Mouse (Mus musculus): ENCODE results near the gene Yars. TPM values are rescaled to one million over a fixed set of nuclear protein-coding genes. Genes with fewer than 3 reads are reported as not detected.
A peak's percentile ranks its signal among the peaks of the same experiment; 100 is the strongest.

The Yars gene
- polyA plus RNA-seq, 2 experiments, result 28.7 to 53.2 TPM

GRCm38 (mm10) chr4:129188803-129189541 is 588 bp upstream of the Yars start:
- H3K4me2 ChIP-seq (ENCODE audit: low read depth), result peak overlapping the region; percentile 84
- peak; percentile 50 for ATAC-seq (ENCODE audit: insufficient read depth)
- peak overlapping the region; percentile 74 to 94 for H3K4me3 ChIP-seq (ENCODE audit: insufficient read depth in 1 of 2, low read depth in 2 of 2, low read length in 2 of 2)
- no peak for TF ChIP-seq EP300 (IDR thresholded peaks at IDR 0.05; ENCODE audit: low read depth)
- 0 out of 2 replicates have a peak, but pooled peaks have one; percentile 7 for TF ChIP-seq CTCF (IDR thresholded peaks at IDR 0.05; ENCODE audit: low read depth)
- peak overlapping the region; percentile 76 for H3K9ac ChIP-seq (replicated peaks)
- WGBS (ENCODE audit: insufficient replicate concordance), result under 1% methylated on average over 63 of the region's 74 CpGs
- H3K9me3 ChIP-seq (ENCODE audit: control insufficient read depth, low read length), result no peaks in the 10 kb centered on the region
- no peaks in the 10 kb centered on the region for H3K27me3 ChIP-seq (ENCODE audit: control insufficient read depth, insufficient read depth, low read length)
- peak overlapping the region; percentile 50 for H3K27ac ChIP-seq
- H3K4me1 ChIP-seq (replicated peaks; ENCODE audit: control insufficient read depth in 2 of 2, insufficient read depth in 2 of 2, low read length in 1 of 2), result peaks cover 16 to 21% of the 10 kb centered on the region in 2 experiments
- DNase-seq (ENCODE audit: low read depth in 3 of 3, low spot score in 3 of 3), result peak in 2 of 3 experiments; percentile 32 to 46
- peaks cover 7% of the 10 kb centered on the region for H3K36me3 ChIP-seq (replicated peaks; ENCODE audit: control insufficient read depth, insufficient read depth, low read depth)

GRCm38 (mm10) chr4:129190538-129190937 is 978 bp downstream of the Yars start:
- DNase-seq (ENCODE audit: low read depth in 3 of 3, low spot score in 3 of 3) (no peak), ATAC-seq (ENCODE audit: insufficient read depth) (no peak)
- Histone ChIP-seq H3K4me1 (replicated peaks; ENCODE audit: control insufficient read depth in 2 of 2, insufficient read depth in 2 of 2, low read length in 1 of 2) (peaks cover 16 to 23% of the 10 kb centered on the region in 2 experiments), H3K9me3 (ENCODE audit: control insufficient read depth, low read length) (no peaks in the 10 kb centered on the region), H3K36me3 (replicated peaks; ENCODE audit: control insufficient read depth, insufficient read depth, low read depth) (peaks cover 15% of the 10 kb centered on the region), H3K4me2 (ENCODE audit: low read depth) (peak overlapping the region; percentile 84), H3K27ac (peak overlapping the region; percentile 87), H3K27me3 (ENCODE audit: control insufficient read depth, insufficient read depth, low read length) (no peaks in the 10 kb centered on the region), H3K4me3 (ENCODE audit: insufficient read depth in 1 of 2, low read depth in 2 of 2, low read length in 2 of 2) (peak overlapping the region; percentile 88 to 94), H3K9ac (replicated peaks) (peak overlapping the region; percentile 98)
- 2% methylated on average over 12 of the region's 12 CpGs for WGBS (ENCODE audit: insufficient replicate concordance)
- TF ChIP-seq EP300 (IDR thresholded peaks at IDR 0.05; ENCODE audit: low read depth), result no peak
- TF ChIP-seq CTCF (IDR thresholded peaks at IDR 0.05; ENCODE audit: low read depth), result no peak

GRCm38 (mm10) chr4:129191691-129192090 is 2.1 kb downstream of the Yars start:
- WGBS (ENCODE audit: insufficient replicate concordance), result 73% methylated on average over 5 of the region's 5 CpGs
- Histone ChIP-seq H3K27me3 (ENCODE audit: control insufficient read depth, insufficient read depth, low read length) (no peaks in the 10 kb centered on the region), H3K4me3 (ENCODE audit: insufficient read depth in 1 of 2, low read depth in 2 of 2, low read length in 2 of 2) (peak overlapping the region in 1 of 2 experiments; percentile 94; a peak in 2 of 4 replicates), H3K36me3 (replicated peaks; ENCODE audit: control insufficient read depth, insufficient read depth, low read depth) (peaks cover 18% of the 10 kb centered on the region), H3K4me1 (replicated peaks; ENCODE audit: control insufficient read depth in 2 of 2, insufficient read depth in 2 of 2, low read length in 1 of 2) (peaks cover 16 to 23% of the 10 kb centered on the region in 2 experiments), H3K9ac (replicated peaks) (no peak overlapping the region; the same call in 1 of the 2 replicates), H3K9me3 (ENCODE audit: control insufficient read depth, low read length) (no peaks in the 10 kb centered on the region), H3K27ac (no peak overlapping the region), H3K4me2 (ENCODE audit: low read depth) (peak overlapping the region; percentile 84)
- ATAC-seq (ENCODE audit: insufficient read depth) (no peak), DNase-seq (ENCODE audit: low read depth in 3 of 3, low spot score in 3 of 3) (no peak)
- TF ChIP-seq CTCF (IDR thresholded peaks at IDR 0.05; ENCODE audit: low read depth), result no peak
- no peak for TF ChIP-seq EP300 (IDR thresholded peaks at IDR 0.05; ENCODE audit: low read depth)

- ATAC-seq (ENCODE audit: insufficient read depth), result no peak
- no peak overlapping the region for H3K27ac ChIP-seq
- H3K4me2 ChIP-seq (ENCODE audit: low read depth), result no peak overlapping the region
- no peak for DNase-seq (ENCODE audit: low read depth in 3 of 3, low spot score in 3 of 3)
- no peaks in the 10 kb centered on the region for H3K9me3 ChIP-seq (ENCODE audit: control insufficient read depth, low read length)
- WGBS (ENCODE audit: insufficient replicate concordance), result 81% methylated on average over 1 of the region's 1 CpGs
- H3K27me3 ChIP-seq (ENCODE audit: control insufficient read depth, insufficient read depth, low read length), result no peaks in the 10 kb centered on the region
- no peak overlapping the region for H3K4me3 ChIP-seq (ENCODE audit: insufficient read depth in 1 of 2, low read depth in 2 of 2, low read length in 2 of 2)
- H3K36me3 ChIP-seq (replicated peaks; ENCODE audit: control insufficient read depth, insufficient read depth, low read depth), result peaks cover 37% of the 10 kb centered on the region
- peaks cover 9 to 19% of the 10 kb centered on the region in 2 experiments for H3K4me1 ChIP-seq (replicated peaks; ENCODE audit: control insufficient read depth in 2 of 2, insufficient read depth in 2 of 2, low read length in 1 of 2)
- no peak for TF ChIP-seq CTCF (IDR thresholded peaks at IDR 0.05; ENCODE audit: low read depth)
- no peak for TF ChIP-seq EP300 (IDR thresholded peaks at IDR 0.05; ENCODE audit: low read depth)
- H3K9ac ChIP-seq (replicated peaks), result no peak overlapping the region
Measured at GRCm38 (mm10) chr4:129194280-129194679, 4.7 kb downstream of the Yars start.

GRCm38 (mm10) chr4:129197514-129197913 is 8.0 kb downstream of the Yars start:
- WGBS (ENCODE audit: insufficient replicate concordance), result 93% methylated on average over 6 of the region's 6 CpGs
- DNase-seq (ENCODE audit: low read depth in 3 of 3, low spot score in 3 of 3), result no peak
- peaks cover 0 to 8% of the 10 kb centered on the region in 2 experiments; a peak in 2 of 4 replicates for H3K4me1 ChIP-seq (replicated peaks; ENCODE audit: control insufficient read depth in 2 of 2, insufficient read depth in 2 of 2, low read length in 1 of 2)
- peaks cover 54% of the 10 kb centered on the region for H3K36me3 ChIP-seq (replicated peaks; ENCODE audit: control insufficient read depth, insufficient read depth, low read depth)
- no peak for ATAC-seq (ENCODE audit: insufficient read depth)
- no peak overlapping the region for H3K4me2 ChIP-seq (ENCODE audit: low read depth)
- no peak overlapping the region for H3K4me3 ChIP-seq (ENCODE audit: insufficient read depth in 1 of 2, low read depth in 2 of 2, low read length in 2 of 2)
- no peaks in the 10 kb centered on the region for H3K27me3 ChIP-seq (ENCODE audit: control insufficient read depth, insufficient read depth, low read length)
- H3K9me3 ChIP-seq (ENCODE audit: control insufficient read depth, low read length), result no peaks in the 10 kb centered on the region
- no peak overlapping the region for H3K27ac ChIP-seq
- TF ChIP-seq EP300 (IDR thresholded peaks at IDR 0.05; ENCODE audit: low read depth), result no peak
- TF ChIP-seq CTCF (IDR thresholded peaks at IDR 0.05; ENCODE audit: low read depth), result no peak
- no peak overlapping the region for H3K9ac ChIP-seq (replicated peaks)

Data from liver, embryonic 14.5 days (tissue).